Mouse (Mus musculus) MEL (cell line): ENCODE measurements around the gene Tubgcp3. TPM values are rescaled to one million over a fixed set of nuclear protein-coding genes. Genes with fewer than 3 reads are reported as not detected.
"Not testable (repeated sequence)": the region's sequence is repeated elsewhere in the genome, so short reads cannot be mapped to it uniquely, and the experiment has no call there.

Experiments used
- DNase-seq: peaks from one replicate; pipeline ENCODE4 v3.0.0; 2011; ENCODE audit warnings: low read depth, low spot score
- H3K27ac ChIP-seq: 2 replicates; pipeline ENCODE4 v1.5.1; 2012; ENCODE audit warnings: low read depth, mild to moderate bottlenecking, control low read depth, low read length, moderate library complexity; ENCODE audit not compliant: control insufficient read depth
- H3K27me3 ChIP-seq, 2 experiments: fragments of 150-350 bp in 1 of 2; sonication (generic) in 1 of 2; 2 replicates each; pipeline ENCODE4 v1.6.1; 2012; ENCODE audit warnings: low read length in 2 of 2, mild to moderate bottlenecking in 2 of 2, improper control_type of control experiment in 1 of 2, moderate library complexity in 1 of 2; ENCODE audit not compliant: insufficient read depth in 2 of 2, control insufficient read depth in 1 of 2
- H3K36me3 ChIP-seq, 2 experiments: 2 replicates each; pipeline ENCODE4 v1.6.1; 2012 to 2014; ENCODE audit warnings: low read length in 2 of 2, improper control_type of control experiment in 1 of 2, inconsistent platforms in 1 of 2, mild to moderate bottlenecking in 1 of 2; ENCODE audit not compliant: insufficient read depth in 2 of 2, control insufficient read depth in 1 of 2
- H3K4me1 ChIP-seq, 2 experiments: fragments of 150-350 bp in 1 of 2; sonication (generic) in 1 of 2; 2 replicates each; pipeline ENCODE4 v1.6.1; 2012; ENCODE audit warnings: low read length in 2 of 2, improper control_type of control experiment in 1 of 2, mild to moderate bottlenecking in 1 of 2; ENCODE audit not compliant: insufficient read depth in 2 of 2, control insufficient read depth in 1 of 2
- H3K4me3 ChIP-seq, 2 experiments: fragments of 150-350 bp in 1 of 2; sonication (generic) in 1 of 2; 2 replicates each; pipeline ENCODE4 v1.5.1; 2012; ENCODE audit warnings: low read depth in 2 of 2, low read length in 2 of 2, mild to moderate bottlenecking in 2 of 2, moderate library complexity in 2 of 2, control low read depth in 1 of 2, improper control_type of control experiment in 1 of 2; ENCODE audit not compliant: control insufficient read depth in 1 of 2, insufficient read depth in 1 of 2
- H3K79me2 ChIP-seq: 2 replicates; pipeline ENCODE4 v1.6.1; 2012; ENCODE audit warnings: mild to moderate bottlenecking, low read length, moderate library complexity; ENCODE audit not compliant: control insufficient read depth, poor library complexity, insufficient read depth
- H3K9ac ChIP-seq: 2 replicates; pipeline ENCODE4 v1.6.1; 2012; ENCODE audit warnings: low read depth, mild to moderate bottlenecking, control low read depth, low read length, moderate library complexity; ENCODE audit not compliant: control insufficient read depth, poor library complexity, severe bottlenecking
- H3K9me3 ChIP-seq: fragments of 150-350 bp; sonication (generic); replicated peaks from 2 replicates; pipeline ENCODE4 v1.6.1; 2012; ENCODE audit warnings: mild to moderate bottlenecking, low read length, improper control_type of control experiment, moderate library complexity; ENCODE audit not compliant: insufficient read depth
- GABPA ChIP-seq: IDR thresholded peaks from 2 replicates; pipeline ENCODE4 v1.6.1; 2012; ENCODE audit warnings: low read depth, mild to moderate bottlenecking, inconsistent platforms, low read length, improper control_type of control experiment, moderate library complexity
- GATA1 ChIP-seq: IDR thresholded peaks from 2 replicates; pipeline ENCODE4 v1.6.1; 2011; ENCODE audit warnings: low read depth, low read length, improper control_type of control experiment
- HCFC1 ChIP-seq: IDR thresholded peaks from 2 replicates; pipeline ENCODE4 v1.6.1; 2012; ENCODE audit warnings: low read depth, mild to moderate bottlenecking, inconsistent platforms, low read length, improper control_type of control experiment, moderate library complexity
- JUND ChIP-seq: IDR thresholded peaks from 2 replicates; pipeline ENCODE4 v1.6.1; 2011; ENCODE audit warnings: low read depth, mild to moderate bottlenecking, improper control_type of control experiment, low read length
- MAZ ChIP-seq: IDR thresholded peaks from 2 replicates; pipeline ENCODE4 v1.6.1; 2012; ENCODE audit warnings: low read depth, mild to moderate bottlenecking, inconsistent platforms, low read length, improper control_type of control experiment
- MEF2A ChIP-seq: IDR thresholded peaks from 2 replicates; pipeline ENCODE4 v1.6.1; 2014; ENCODE audit warnings: low read depth, mild to moderate bottlenecking, inconsistent platforms, low read length, improper control_type of control experiment; ENCODE audit not compliant: poor library complexity, insufficient replicate concordance, severe bottlenecking; ENCODE audit errors: extremely low read depth
- MXI1 ChIP-seq: IDR thresholded peaks from 2 replicates; pipeline ENCODE4 v1.6.1; 2011; ENCODE audit warnings: mild to moderate bottlenecking, low read depth, low read length, improper control_type of control experiment
- MYC ChIP-seq: IDR thresholded peaks from 2 replicates; pipeline ENCODE4 v1.6.1; 2011; ENCODE audit warnings: low read depth, mild to moderate bottlenecking, low read length, improper control_type of control experiment, moderate library complexity
- NELFE ChIP-seq: IDR thresholded peaks from 2 replicates; pipeline ENCODE4 v1.6.1; 2011; ENCODE audit warnings: low read depth, low read length, improper control_type of control experiment
- POLR2AphosphoS2 ChIP-seq: IDR thresholded peaks from 2 replicates; pipeline ENCODE4 v1.6.1; 2011; ENCODE audit warnings: low read length, improper control_type of control experiment
- POLR2AphosphoS5 ChIP-seq: IDR thresholded peaks from 2 replicates; pipeline ENCODE4 v1.6.1; 2012; ENCODE audit warnings: low read depth, borderline replicate concordance, mild to moderate bottlenecking, inconsistent platforms, low read length, moderate library complexity, mixed read lengths
- RCOR1 ChIP-seq: IDR thresholded peaks from 2 replicates; pipeline ENCODE4 v1.6.1; 2012; ENCODE audit warnings: low read depth, mild to moderate bottlenecking, inconsistent platforms, low read length, improper control_type of control experiment
- SIN3A ChIP-seq: IDR thresholded peaks from 2 replicates; pipeline ENCODE4 v1.6.1; 2012; ENCODE audit warnings: low read length, improper control_type of control experiment, inconsistent platforms
- TAL1 ChIP-seq: IDR thresholded peaks from 2 replicates; pipeline ENCODE4 v1.6.1; 2012; ENCODE audit warnings: mild to moderate bottlenecking, inconsistent platforms, low read length, moderate library complexity, mixed read lengths
- TCF12 ChIP-seq: IDR thresholded peaks from 2 replicates; pipeline ENCODE4 v1.6.1; 2014; ENCODE audit warnings: low read depth, mild to moderate bottlenecking, inconsistent platforms, low read length, improper control_type of control experiment, moderate library complexity
- UBTF ChIP-seq: IDR thresholded peaks from 2 replicates; pipeline ENCODE4 v1.6.1; 2012; ENCODE audit warnings: low read depth, mild to moderate bottlenecking, inconsistent platforms, low read length, improper control_type of control experiment, moderate library complexity, borderline replicate concordance; ENCODE audit not compliant: insufficient read depth
- ZKSCAN1 ChIP-seq: IDR thresholded peaks from 2 replicates; pipeline ENCODE4 v1.6.1; 2012; ENCODE audit warnings: low read depth, mild to moderate bottlenecking, inconsistent platforms, low read length, improper control_type of control experiment, moderate library complexity
- ZMIZ1 ChIP-seq: IDR thresholded peaks from 2 replicates; pipeline ENCODE4 v1.6.1; 2012; ENCODE audit warnings: low read depth, mild to moderate bottlenecking, inconsistent platforms, low read length, improper control_type of control experiment, moderate library complexity
- ZNF384 ChIP-seq: IDR thresholded peaks from 2 replicates; pipeline ENCODE4 v1.6.1; 2012; ENCODE audit warnings: low read depth, mild to moderate bottlenecking, inconsistent platforms, low read length, improper control_type of control experiment
- polyA plus RNA-seq, 2 experiments: library from polyadenylated mRNA; stranded (reverse) in 1 of 2; unstranded in 1 of 2; fragments of >175 nt in 1 of 2; fragments of >200 nt in 1 of 2; gene quantifications; 2 replicates each; pipeline versions ENCODE4 v1.2.1 to v1.2.4; 2012; ENCODE audit warnings: low replicate concordance in 2 of 2, low read depth in 1 of 2; ENCODE audit not compliant: insufficient read length in 2 of 2, insufficient read depth in 1 of 2, missing spikeins in 1 of 2
- total RNA-seq: library from RNA; depleted of rRNA; stranded (reverse); fragments of 300-350 nt; gene quantifications from 2 replicates; pipeline ENCODE4 v1.2.3, GENCODE M21; 2012

Gene Tubgcp3
- total and polyA plus RNA-seq, 3 experiments, result 43.6 to 87.7 (median 60.2) TPM

DNA sequence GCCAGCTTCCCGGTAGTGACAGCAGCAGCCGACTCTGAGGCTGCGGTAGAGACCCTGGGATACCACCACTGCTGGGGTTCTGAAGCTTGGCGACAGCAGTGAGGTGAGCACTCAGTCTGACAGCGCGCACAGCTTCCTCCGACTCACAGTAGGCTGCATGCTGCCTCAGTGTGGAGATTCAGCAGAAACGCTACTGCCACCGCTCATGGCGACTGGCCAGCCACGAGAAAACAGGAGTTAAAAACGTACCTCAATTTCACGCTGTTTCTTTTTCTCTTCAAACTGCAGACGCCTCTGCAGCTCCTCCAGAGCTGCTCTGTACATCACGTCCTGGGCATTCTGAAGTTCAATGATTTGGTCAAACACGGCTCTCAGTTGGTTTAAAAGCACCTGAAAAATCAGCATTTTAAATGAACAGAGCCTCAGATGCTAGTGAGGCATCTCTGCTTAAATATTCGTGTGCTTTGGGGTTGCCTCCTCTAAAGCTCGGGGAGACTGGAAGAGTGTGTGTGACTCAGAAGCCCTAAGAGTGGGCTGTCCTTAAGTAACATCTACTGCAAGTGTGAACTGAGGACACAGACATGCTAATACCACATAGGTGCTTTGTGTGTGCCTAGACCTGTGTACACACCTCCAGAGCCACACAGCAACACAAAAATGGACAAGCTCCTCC lies 50.4 kb downstream of the Tubgcp3 start:
- H3K9ac ChIP-seq, result no peak overlapping the region
- H3K27ac ChIP-seq, result no peak overlapping the region
- peaks cover 0 to 4% of the 10 kb centered on the region in 2 experiments; a peak in 1 of 4 replicates for H3K36me3 ChIP-seq
- TF ChIP-seq GABPA (no peak), NELFE (no peak), UBTF (no peak), HCFC1 (no peak), MAZ (no peak), POLR2AphosphoS5 (no peak), MYC (no peak), JUND (no peak), MXI1 (no peak), RCOR1 (no peak), GATA1 (no peak), ZNF384 (no peak), TAL1 (no peak), SIN3A (no peak), POLR2AphosphoS2 (no peak), TCF12 (no peak), MEF2A (no peak), ZMIZ1 (no peak), ZKSCAN1 (no peak)
- DNase-seq, result no peak
- H3K4me3 ChIP-seq, result no peak overlapping the region
- no peaks in the 10 kb centered on the region for H3K9me3 ChIP-seq
- H3K4me1 ChIP-seq, result no peaks in the 10 kb centered on the region
- H3K27me3 ChIP-seq, result no peaks in the 10 kb centered on the region
- no peaks in the 10 kb centered on the region for H3K79me2 ChIP-seq

- not testable (repeated sequence) for H3K9ac ChIP-seq, H3K36me3 ChIP-seq, H3K27me3 ChIP-seq, H3K79me2 ChIP-seq, DNase-seq, H3K4me3 ChIP-seq, H3K27ac ChIP-seq, H3K4me1 ChIP-seq, H3K9me3 ChIP-seq
Measured at GRCm38 (mm10) chr8:12617369-12617768, 54.7 kb downstream of the Tubgcp3 start.
